Mouse (Mus musculus) forebrain, embryonic 14.5 days (tissue): ENCODE measurements around the gene Apobec1. TPM values are rescaled to one million over a fixed set of nuclear protein-coding genes. Genes with fewer than 3 reads are reported as not detected.

Experiments
- ATAC-seq: fragments of 200-750 bp; cut with Nextera tagmentation; 2 replicates; pipeline ENCODE4 v1.8.0; 2017; ENCODE audit warnings: mild to moderate bottlenecking, moderate library complexity
- DNase-seq: peaks from one replicate; pipeline ENCODE4 v3.0.0-alpha.2; 2015; ENCODE audit warnings: low spot score
- H3K27ac ChIP-seq: fragments of 300-500 bp; sonication (generic); 2 replicates; pipeline ENCODE4 v1.5.1; 2014; ENCODE audit warnings: low read depth, mild to moderate bottlenecking, control low read depth, low read length, moderate library complexity
- H3K27me3 ChIP-seq: fragments of 300-500 bp; sonication (generic); replicated peaks from 2 replicates; pipeline ENCODE4 v1.6.1; 2014; ENCODE audit warnings: low read length, control low read depth, mixed read lengths; ENCODE audit not compliant: control insufficient read depth, insufficient read depth
- H3K36me3 ChIP-seq: fragments of 300-500 bp; sonication (generic); 2 replicates; pipeline ENCODE4 v1.6.1; 2014; ENCODE audit warnings: low read length, control low read depth; ENCODE audit not compliant: control insufficient read depth, insufficient read depth
- H3K4me1 ChIP-seq: fragments of 300-500 bp; sonication (generic); 2 replicates; pipeline ENCODE4 v1.6.1; 2014; ENCODE audit warnings: antibody characterized with exemption, low read length, control low read depth; ENCODE audit not compliant: control insufficient read depth, insufficient read depth
- H3K4me2 ChIP-seq: fragments of 300-500 bp; sonication (generic); 2 replicates; pipeline ENCODE4 v1.6.1; 2014; ENCODE audit warnings: mild to moderate bottlenecking, control low read depth, low read length
- H3K4me3 ChIP-seq: fragments of 300-500 bp; sonication (generic); 2 replicates; pipeline ENCODE4 v1.5.1; 2014; ENCODE audit warnings: low read depth, low read length, control low read depth
- H3K9ac ChIP-seq: fragments of 300-500 bp; sonication (generic); 2 replicates; pipeline ENCODE4 v1.6.1; 2014; ENCODE audit warnings: mild to moderate bottlenecking, low read length, control low read depth, moderate library complexity
- H3K9me3 ChIP-seq: fragments of 300-500 bp; sonication (generic); replicated peaks from 2 replicates; pipeline ENCODE4 v1.6.1; 2016; ENCODE audit warnings: low read length, control low read depth, mixed read lengths; ENCODE audit not compliant: control insufficient read depth
- WGBS: fragments of 180-500 bp; shearing (Covaris S2); extraction: QIAGEN DNeasy Blood & Tissue Kit; methylation state at CpG from one replicate; pipeline ENCODE4 v1.1.7; 2014; 5-methylcytosine and 5-hydroxymethylcytosine counted together
- polyA plus RNA-seq: library from polyadenylated mRNA; unstranded; fragments of >200 nt; fragmentation: Nextera tagmentation; extraction: Ambion mirVana; gene quantifications from 2 replicates; pipeline ENCODE4 v1.2.1, GENCODE M21; 2014

The Apobec1 gene
- polyA plus RNA-seq, 1 experiment from 2014 or later = 4.3 TPM

GRCm38 (mm10) chr6:122539564-122539963, 62.7 kb downstream of the Apobec1 start:
- H3K4me2 ChIP-seq = no peak overlapping the region
- no peaks in the 10 kb centered on the region for H3K4me1 ChIP-seq
- ATAC-seq (no peak), DNase-seq (no peak)
- no peak overlapping the region for H3K4me3 ChIP-seq
- no peaks in the 10 kb centered on the region for H3K27me3 ChIP-seq
- no peak overlapping the region for H3K9ac ChIP-seq
- H3K36me3 ChIP-seq = no peaks in the 10 kb centered on the region
- WGBS = 83% methylated on average over 9 of the region's 9 CpGs
- H3K27ac ChIP-seq = no peak overlapping the region
- no peaks in the 10 kb centered on the region for H3K9me3 ChIP-seq

DNA sequence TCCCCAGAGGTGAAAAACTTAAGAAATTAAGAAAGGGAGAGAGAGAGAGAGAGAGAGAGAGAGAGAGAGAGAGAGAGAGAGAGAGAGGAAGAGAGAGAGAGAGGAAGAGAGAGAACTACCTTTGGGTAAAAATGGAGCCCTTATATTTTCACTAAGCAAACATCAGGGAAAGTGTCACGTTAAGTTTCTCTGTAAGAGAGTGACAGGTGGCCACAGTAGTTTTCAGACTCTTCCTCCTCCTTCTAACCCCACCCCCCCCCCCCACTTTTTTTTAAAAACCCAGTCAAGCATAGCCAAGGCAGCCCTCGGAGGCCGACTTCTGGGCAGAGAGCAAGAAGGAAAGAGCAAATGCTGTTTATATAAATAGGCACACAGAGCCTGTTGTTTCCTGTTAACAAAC, 68.2 kb downstream of the Apobec1 start:
- Histone ChIP-seq H3K4me1 (0 out of 2 replicates have a peak, but pooled peaks cover 2% of the 10 kb centered on the region), H3K27ac (no peak overlapping the region), H3K36me3 (no peaks in the 10 kb centered on the region), H3K4me3 (no peak overlapping the region), H3K4me2 (no peak overlapping the region), H3K27me3 (no peaks in the 10 kb centered on the region), H3K9me3 (no peaks in the 10 kb centered on the region), H3K9ac (no peak overlapping the region)
- 28% methylated on average over 3 of the region's 3 CpGs for WGBS
- DNase-seq (no peak), ATAC-seq (no peak)

GRCm38 (mm10) chr6:122532883-122533302, 69.4 kb downstream of the Apobec1 start:
- 0 out of 2 replicates have a peak, but pooled peaks cover 2% of the 10 kb centered on the region for H3K4me1 ChIP-seq
- DNase-seq (peak; percentile 72), ATAC-seq (peak; percentile 70)
- no peak overlapping the region; the same call in 1 of the 2 replicates for H3K9ac ChIP-seq
- H3K4me3 ChIP-seq = 0 out of 2 replicates have a peak overlapping the region, but pooled peaks have one; percentile 6
- H3K4me2 ChIP-seq = peak overlapping the region; percentile 39
- no peaks in the 10 kb centered on the region for H3K36me3 ChIP-seq
- H3K9me3 ChIP-seq = no peaks in the 10 kb centered on the region
- H3K27me3 ChIP-seq = no peaks in the 10 kb centered on the region
- 5% methylated on average over 4 of the region's 4 CpGs for WGBS
- no peak overlapping the region; the same call in 1 of the 2 replicates for H3K27ac ChIP-seq

DNA sequence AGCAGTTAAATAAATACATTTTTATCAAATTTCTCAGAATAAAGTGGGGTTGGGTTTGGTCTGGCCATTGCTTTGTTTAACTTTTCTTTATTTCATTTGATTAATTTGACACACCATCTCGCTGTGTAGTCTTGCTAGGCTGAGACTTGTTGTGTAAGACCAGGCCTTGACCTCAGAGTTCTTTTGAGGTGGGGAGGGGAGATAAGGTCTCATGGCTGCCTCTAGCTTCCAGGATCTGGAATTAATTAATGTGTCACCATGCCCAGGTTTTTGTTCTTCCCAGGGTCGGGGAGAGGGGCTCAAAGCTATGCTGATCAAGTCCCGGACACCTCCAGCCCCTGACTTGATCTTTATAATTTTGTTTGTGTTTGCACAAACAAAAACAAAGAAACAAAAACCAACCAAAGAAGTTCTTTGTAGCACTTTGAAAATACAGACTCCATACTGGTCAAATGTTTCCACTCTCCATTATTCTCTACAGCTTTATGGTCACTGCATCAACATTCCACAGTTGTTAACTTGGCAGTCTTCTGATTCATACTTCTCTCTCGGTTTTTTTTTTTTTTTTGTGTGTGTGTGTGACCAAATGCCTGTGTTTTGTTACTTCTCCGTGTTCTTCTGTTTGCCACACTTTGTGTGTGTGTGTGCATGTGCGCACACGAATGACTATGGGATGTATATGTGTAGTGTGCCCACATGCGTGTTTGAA, 70.6 kb downstream of the Apobec1 start:
- 0 out of 2 replicates have a peak, but pooled peaks cover 2% of the 10 kb centered on the region for H3K4me1 ChIP-seq
- 80% methylated on average over 8 of the region's 8 CpGs for WGBS
- no peaks in the 10 kb centered on the region for H3K27me3 ChIP-seq
- no peak overlapping the region for H3K4me2 ChIP-seq
- H3K27ac ChIP-seq = no peak overlapping the region
- ATAC-seq (no peak), DNase-seq (no peak)
- no peaks in the 10 kb centered on the region for H3K36me3 ChIP-seq
- no peak overlapping the region for H3K4me3 ChIP-seq
- no peaks in the 10 kb centered on the region for H3K9me3 ChIP-seq
- H3K9ac ChIP-seq = no peak overlapping the region

- no peak overlapping the region for H3K9ac ChIP-seq
- H3K27ac ChIP-seq = no peak overlapping the region
- no peaks in the 10 kb centered on the region for H3K9me3 ChIP-seq
- H3K4me3 ChIP-seq = no peak overlapping the region
- DNase-seq (no peak), ATAC-seq (no peak)
- H3K27me3 ChIP-seq = no peaks in the 10 kb centered on the region
- no peaks in the 10 kb centered on the region for H3K36me3 ChIP-seq
- no peaks in the 10 kb centered on the region for H3K4me1 ChIP-seq
- 84% methylated on average over 11 of the region's 11 CpGs for WGBS
- H3K4me2 ChIP-seq = no peak overlapping the region
These were observed 74.1 kb downstream of the Apobec1 start for GRCm38 (mm10) chr6:122528136-122528535.

Other genes with a start within 250 kb of the Apobec1 start
- 105 and 108 TPM in 2 replicates for gene Rimklb, start 103.7 kb downstream of the Apobec1 start, polyA plus RNA-seq
- gene Mfap5, start 96.6 kb downstream of the Apobec1 start, polyA plus RNA-seq = 1.1 and 1.8 TPM in 2 replicates
- gene Aicda, start 48.6 kb downstream of the Apobec1 start, polyA plus RNA-seq = 0.43 and 0.52 TPM in 2 replicates
- not detected in 2 replicates for gene Gdf3, start 7.6 kb upstream of the Apobec1 start, polyA plus RNA-seq
- not detected in 2 replicates for gene Dppa3, start 24.0 kb upstream of the Apobec1 start, polyA plus RNA-seq
- 0.12 and 0.30 TPM in 2 replicates for gene Nanog, start 105.0 kb upstream of the Apobec1 start, polyA plus RNA-seq
- 15.6 and 18.1 TPM in 2 replicates for gene Slc2a3, start 199.2 kb upstream of the Apobec1 start, polyA plus RNA-seq
- gene Foxj2, start 217.5 kb upstream of the Apobec1 start, polyA plus RNA-seq = 4.9 and 6.4 TPM in 2 replicates